Mouse (Mus musculus) kidney, postnatal 0 days (tissue): Measurements from ENCODE around the gene Prkca. TPM values are rescaled to one million over a fixed set of nuclear protein-coding genes. Genes with fewer than 3 reads are reported as not detected.

Source experiments
- ATAC-seq: fragments of 200-750 bp; cut with Nextera tagmentation; replicated peaks from 2 replicates; pipeline ENCODE4 v1.8.0; 2017; ENCODE audit warnings: low read depth, moderate number of reproducible peaks, moderate TSS enrichment, moderate library complexity; ENCODE audit not compliant: low FRiP score
- DNase-seq: peaks from one replicate; pipeline ENCODE4 v3.0.0-alpha.2; 2016; ENCODE audit warnings: low spot score
- H3K27ac ChIP-seq: fragments of 300-500 bp; sonication (generic); 2 replicates; pipeline ENCODE4 v1.5.1; 2014; ENCODE audit warnings: mild to moderate bottlenecking
- H3K27me3 ChIP-seq: fragments of 300-500 bp; sonication (generic); 2 replicates; pipeline ENCODE4 v1.6.1; 2014; ENCODE audit warnings: low read length, mixed read lengths; ENCODE audit not compliant: insufficient read depth
- H3K36me3 ChIP-seq: fragments of 300-500 bp; sonication (generic); 2 replicates; pipeline ENCODE4 v1.6.1; 2014; ENCODE audit warnings: low read length, mixed read lengths; ENCODE audit not compliant: insufficient read depth
- H3K4me1 ChIP-seq: fragments of 300-500 bp; sonication (generic); replicated peaks from 2 replicates; pipeline ENCODE4 v1.6.1; 2014; ENCODE audit warnings: antibody characterized with exemption, low read length, mixed read lengths; ENCODE audit not compliant: insufficient read depth
- H3K4me2 ChIP-seq: fragments of 300-500 bp; sonication (generic); 2 replicates; pipeline ENCODE4 v1.6.1; 2014; ENCODE audit warnings: mild to moderate bottlenecking, low read length, moderate library complexity, mixed read lengths
- H3K4me3 ChIP-seq: fragments of 300-500 bp; sonication (generic); replicated peaks from 2 replicates; pipeline ENCODE4 v1.5.1; 2014; ENCODE audit warnings: low read depth, low read length
- H3K9ac ChIP-seq: fragments of 300-500 bp; sonication (generic); 2 replicates; pipeline ENCODE4 v1.6.1; 2014; ENCODE audit warnings: low read depth, low read length
- H3K9me3 ChIP-seq: fragments of 300-500 bp; sonication (generic); replicated peaks from 2 replicates; pipeline ENCODE4 v1.6.1; 2016; ENCODE audit warnings: low read length, inconsistent platforms, mixed read lengths
- CTCF ChIP-seq: IDR thresholded peaks from 2 replicates; pipeline ENCODE4 v1.5.1; 2016; ENCODE audit warnings: antibody characterized with exemption, low read depth, mild to moderate bottlenecking, moderate library complexity
- WGBS: fragments of 180-500 bp; shearing (Covaris S2); extraction: QIAGEN DNeasy Blood & Tissue Kit; methylation state at CpG from one replicate; pipeline ENCODE4 v1.1.7; 2014; 5-methylcytosine and 5-hydroxymethylcytosine counted together
- polyA plus RNA-seq: library from polyadenylated mRNA; unstranded; fragments of >200 nt; fragmentation: Nextera tagmentation; extraction: Ambion mirVana; gene quantifications from 2 replicates; pipeline ENCODE4 v1.2.1, GENCODE M21; 2015

Gene Prkca
- polyA plus RNA-seq, 1 experiment from 2014 or later = 9.3 TPM

GRCm38 (mm10) chr11:108032568-108032967 lies 311.2 kb downstream of the Prkca start:
- no peak for TF ChIP-seq CTCF
- Histone ChIP-seq H3K27ac (no peak overlapping the region), H3K27me3 (no peaks in the 10 kb centered on the region), H3K9me3 (no peaks in the 10 kb centered on the region), H3K4me2 (no peak overlapping the region), H3K9ac (no peak overlapping the region), H3K4me1 (no peaks in the 10 kb centered on the region), H3K4me3 (no peak overlapping the region), H3K36me3 (no peaks in the 10 kb centered on the region)
- ATAC-seq (no peak), DNase-seq (peak; percentile 27)
- 45% methylated on average over 10 of the region's 10 CpGs for WGBS

GRCm38 (mm10) chr11:108030956-108031604 lies 312.6 kb downstream of the Prkca start:
- Histone ChIP-seq H3K27me3 (no peaks in the 10 kb centered on the region), H3K4me1 (no peaks in the 10 kb centered on the region), H3K36me3 (no peaks in the 10 kb centered on the region), H3K27ac (no peak overlapping the region), H3K9me3 (no peaks in the 10 kb centered on the region), H3K4me2 (no peak overlapping the region), H3K9ac (no peak overlapping the region), H3K4me3 (no peak overlapping the region)
- 49% methylated on average over 10 of the region's 10 CpGs for WGBS
- DNase-seq (peak; percentile 82), ATAC-seq (peak; percentile 81; the same call in 1 of the 2 replicates)
- TF ChIP-seq CTCF = peak; percentile 84

GRCm38 (mm10) chr11:108029321-108029720 lies 314.4 kb downstream of the Prkca start:
- H3K36me3 ChIP-seq = no peaks in the 10 kb centered on the region
- H3K4me1 ChIP-seq = no peaks in the 10 kb centered on the region

DNA sequence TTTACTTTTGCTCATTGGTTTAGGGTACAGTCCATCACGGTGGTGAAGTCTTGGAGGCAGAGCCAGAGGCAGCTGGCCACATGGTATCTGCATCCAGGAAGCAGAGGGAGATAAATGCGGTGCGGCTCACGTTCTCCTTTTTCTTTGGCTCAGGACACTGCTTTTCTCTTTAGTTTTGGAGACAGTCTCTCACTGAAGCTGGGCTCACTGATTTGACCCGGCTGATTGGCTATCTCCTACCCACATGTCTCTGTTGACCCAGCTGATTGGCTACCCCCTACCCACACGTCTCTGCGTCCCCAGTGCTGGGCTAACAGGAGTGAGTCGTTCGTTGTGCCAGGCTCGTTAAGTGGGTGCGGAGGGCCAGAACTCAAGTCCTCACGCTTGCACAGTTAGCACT lies 315.3 kb downstream of the Prkca start:
- Histone ChIP-seq H3K36me3 (no peaks in the 10 kb centered on the region), H3K9me3 (no peaks in the 10 kb centered on the region), H3K27ac (no peak overlapping the region), H3K9ac (no peak overlapping the region), H3K4me3 (no peak overlapping the region), H3K4me1 (no peaks in the 10 kb centered on the region), H3K27me3 (no peaks in the 10 kb centered on the region), H3K4me2 (no peak overlapping the region)
- 62% methylated on average over 12 of the region's 12 CpGs for WGBS
- no peak for TF ChIP-seq CTCF
- DNase-seq = no peak
- ATAC-seq = no peak

More at GRCm38 (mm10) chr11:108029321-108029720, 314.4 kb downstream of the Prkca start:
- Histone ChIP-seq H3K4me3 (no peak overlapping the region), H3K27ac (no peak overlapping the region), H3K27me3 (no peaks in the 10 kb centered on the region), H3K9ac (no peak overlapping the region), H3K9me3 (no peaks in the 10 kb centered on the region), H3K4me2 (no peak overlapping the region)
- 92% methylated on average over 11 of the region's 11 CpGs for WGBS
- DNase-seq (no peak), ATAC-seq (no peak)
- TF ChIP-seq CTCF = no peak

GRCm38 (mm10) chr11:108025726-108026425 lies 317.9 kb downstream of the Prkca start:
- no peak for ATAC-seq

GRCm38 (mm10) chr11:108023188-108023587 lies 320.5 kb downstream of the Prkca start:
- Histone ChIP-seq H3K4me1 (no peaks in the 10 kb centered on the region), H3K4me3 (no peak overlapping the region), H3K9ac (no peak overlapping the region), H3K36me3 (no peaks in the 10 kb centered on the region), H3K27me3 (no peaks in the 10 kb centered on the region), H3K9me3 (no peaks in the 10 kb centered on the region), H3K4me2 (no peak overlapping the region), H3K27ac (no peak overlapping the region)
- WGBS = 64% methylated on average over 14 of the region's 14 CpGs
- peak; percentile 9 for DNase-seq
- ATAC-seq = no peak
- TF ChIP-seq CTCF = no peak

More at GRCm38 (mm10) chr11:108025726-108026425, 317.9 kb downstream of the Prkca start:
- TF ChIP-seq CTCF = peak; percentile 77
- no peaks in the 10 kb centered on the region for H3K36me3 ChIP-seq
- peak; percentile 75 for DNase-seq
- no peaks in the 10 kb centered on the region for H3K4me1 ChIP-seq
- H3K9ac ChIP-seq = no peak overlapping the region
- H3K9me3 ChIP-seq = no peaks in the 10 kb centered on the region
- no peak overlapping the region for H3K27ac ChIP-seq
- no peak overlapping the region for H3K4me2 ChIP-seq
- WGBS = 54% methylated on average over 7 of the region's 7 CpGs
- no peak overlapping the region for H3K4me3 ChIP-seq
- no peaks in the 10 kb centered on the region for H3K27me3 ChIP-seq
